Mouse (Mus musculus) left cerebral cortex, adult 18-20 months (tissue): Measurements from ENCODE around the gene Gpld1. TPM values are rescaled to one million over a fixed set of nuclear protein-coding genes. Genes with fewer than 3 reads are reported as not detected.

ENCODE experiments used
- DNase-seq, 2 experiments: peaks; one replicate each; pipeline ENCODE4 v3.0.0; 2021 to 2022; ENCODE audit warnings: low spot score in 2 of 2, mixed read lengths in 1 of 2
- total RNA-seq, 2 experiments: library from RNA; stranded (reverse); gene quantifications; 2 replicates each; pipeline ENCODE4 v1.2.3; 2021

Gene Gpld1
- total RNA-seq, 2 experiments from 2014 or later: 19.5 to 22.3 TPM

GRCm38 (mm10) chr13:25019793-25020539 lies 77.0 kb downstream of the Gpld1 start, which contains the start of gene Mrs2:
Gene Mrs2 (minus strand): TSS chr13:25020379.
- peak; percentile 81 to 92 for DNase-seq

DNA sequence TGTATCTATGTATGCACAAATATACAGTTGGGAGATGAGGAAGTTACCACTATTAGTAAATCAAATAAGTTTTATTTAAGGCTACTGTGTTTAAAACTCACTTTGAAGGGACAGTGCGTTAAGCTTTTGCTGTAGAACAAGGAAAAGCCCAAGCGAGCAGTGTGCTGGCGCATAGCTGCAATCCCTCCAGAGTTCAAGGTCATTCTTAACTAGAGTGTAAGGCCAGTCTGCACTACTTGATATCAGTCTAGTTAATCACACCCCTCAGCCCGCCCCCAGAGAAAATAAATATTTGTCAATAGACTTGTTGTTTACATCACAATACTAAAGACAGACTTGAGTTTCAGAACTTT lies 77.6 kb downstream of the Gpld1 start:
- no peak for DNase-seq

DNA sequence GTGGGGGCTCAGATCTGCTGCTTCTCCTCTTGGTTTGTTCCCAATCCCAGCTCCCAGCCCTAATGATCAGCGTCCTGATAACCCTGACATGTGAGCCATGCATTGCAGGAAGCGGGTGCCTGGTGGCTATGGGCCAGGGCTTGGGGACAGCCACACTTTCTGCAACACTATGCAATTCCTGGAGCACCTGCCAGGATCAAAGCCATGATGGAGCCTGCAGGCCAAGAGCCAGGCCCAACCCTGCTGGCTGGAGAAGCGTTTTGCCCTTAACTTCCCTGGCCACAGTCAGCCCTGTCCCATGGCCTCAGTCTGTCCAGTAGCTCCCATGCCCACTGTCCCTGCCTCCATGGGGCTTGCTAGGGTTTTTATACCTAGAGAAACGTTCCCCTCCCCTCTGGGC lies 79.4 kb downstream of the Gpld1 start:
- DNase-seq: no peak

DNA sequence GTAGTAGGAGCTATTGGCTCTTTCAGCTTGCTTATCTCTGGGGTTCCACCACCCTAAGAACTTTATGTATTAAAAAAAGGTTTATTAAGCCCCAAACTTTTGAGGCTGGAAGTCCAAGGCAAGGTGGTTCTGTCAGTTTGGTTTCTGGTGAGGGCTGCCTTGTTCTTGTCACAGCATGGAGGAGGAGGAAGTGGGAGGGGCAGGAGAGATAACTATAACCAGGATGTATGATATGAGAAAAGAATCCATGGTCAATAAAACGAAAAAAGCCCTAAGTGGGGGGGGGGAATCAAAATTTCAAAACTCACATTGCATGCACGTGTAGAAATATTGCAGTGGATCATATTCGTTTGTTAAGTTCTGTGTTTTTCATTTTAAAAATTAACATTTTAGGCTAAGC lies 80.2 kb downstream of the Gpld1 start:
- no peak for DNase-seq

DNA sequence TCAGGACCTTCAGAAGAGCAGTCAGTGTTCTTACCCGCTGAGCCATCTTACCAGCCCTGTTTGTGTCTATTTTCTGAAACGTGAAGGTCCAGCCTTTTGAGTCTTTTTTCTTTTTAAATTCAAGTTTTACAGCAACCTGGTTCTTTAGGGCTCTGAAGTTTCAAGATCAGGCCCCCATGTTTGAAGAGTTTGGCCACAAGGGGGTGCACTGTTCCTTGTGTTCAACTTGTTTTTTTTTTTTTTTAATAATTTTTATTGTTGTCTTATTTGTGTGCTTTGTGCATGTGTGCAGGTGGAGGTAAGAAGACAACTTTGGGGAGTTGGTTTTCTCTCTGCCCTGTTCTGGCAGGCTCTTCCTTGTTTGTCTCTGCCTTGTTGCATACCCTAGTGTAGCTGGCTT lies 81.7 kb downstream of the Gpld1 start:
- DNase-seq: peak in 1 of 2 experiments; percentile 47

DNA sequence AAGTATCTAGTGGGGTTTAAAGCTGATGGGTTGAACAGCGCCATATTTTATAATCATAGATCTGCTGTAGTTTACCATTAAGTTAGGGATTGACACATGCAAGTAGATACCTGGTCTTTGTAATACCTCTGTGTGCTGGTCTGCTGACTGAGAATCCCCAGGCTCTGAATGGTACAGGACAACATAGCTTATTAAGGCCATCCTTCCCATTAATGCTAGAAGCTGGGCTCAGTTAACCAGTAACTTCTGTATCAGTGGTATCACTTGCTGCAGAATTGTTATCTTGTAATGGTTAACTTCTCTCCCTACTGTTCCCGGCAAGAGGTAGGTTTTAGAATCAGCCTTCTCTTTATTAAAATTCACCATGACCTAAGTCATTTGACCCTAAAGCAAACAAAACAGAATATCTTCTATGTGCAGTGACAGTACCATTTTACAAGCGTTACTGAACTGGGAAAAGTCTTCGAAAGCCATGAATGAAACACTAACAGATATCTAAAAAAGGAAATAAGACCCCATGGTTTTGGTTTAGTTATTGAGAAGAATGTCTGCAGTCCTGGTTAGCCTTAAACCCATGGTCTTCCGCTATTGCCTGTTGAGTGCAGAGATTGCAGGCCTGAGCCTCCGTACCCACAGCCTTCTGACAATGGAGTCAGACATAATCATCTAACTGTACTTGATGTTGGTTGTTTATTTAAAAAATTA lies 83.6 kb downstream of the Gpld1 start:
- DNase-seq: no peak

- DNase-seq: no peak
Observed at GRCm38 (mm10) chr13:25027114-25027425, 84.1 kb downstream of the Gpld1 start.

DNA sequence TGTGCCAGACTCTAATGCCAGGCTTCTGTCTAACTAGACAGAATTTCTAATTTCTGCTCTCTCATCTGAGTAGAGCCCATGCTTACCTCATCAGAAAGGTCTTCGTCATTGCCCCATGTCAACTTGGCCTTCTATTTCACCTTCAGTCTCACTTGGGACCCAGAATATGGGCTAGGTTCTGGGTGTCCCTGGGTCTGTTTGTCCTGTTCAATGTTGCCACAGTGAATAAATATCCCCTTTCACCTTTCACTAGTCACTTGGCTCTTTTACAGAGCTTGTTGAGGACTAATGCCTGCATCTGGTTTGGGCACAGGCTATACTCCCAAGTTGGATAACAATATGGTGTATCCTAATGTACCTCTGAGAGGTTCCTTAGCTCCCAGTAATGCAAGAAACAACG lies 96.5 kb downstream of the Gpld1 start:
- no peak for DNase-seq

Other genes with a start within 250 kb of the Gpld1 start
- not detected for gene Armh2, start 201.9 kb upstream of the Gpld1 start, total RNA-seq
- 1 to 10 TPM; 2.7 to 4.2 TPM for gene Gmnn, start 181.2 kb upstream of the Gpld1 start, total RNA-seq
- gene BC005537, start 141.5 kb upstream of the Gpld1 start, total RNA-seq: 100 to 1,000 TPM; 150 to 154 TPM
- 10 to 100 TPM; 89.4 to 91.9 TPM for gene Acot13, start 111.6 kb upstream of the Gpld1 start, total RNA-seq
- gene Tdp2, start 111.5 kb upstream of the Gpld1 start, total RNA-seq: 10 to 100 TPM; 21.5 to 23.0 TPM
- gene D130043K22Rik, start 98.0 kb upstream of the Gpld1 start, total RNA-seq: 10 to 100 TPM; 29.7 to 30.5 TPM
- gene Aldh5a1, start 5.5 kb upstream of the Gpld1 start, total RNA-seq: 10 to 100 TPM; 59.0 to 60.6 TPM
- gene Mrs2, start 77.2 kb downstream of the Gpld1 start, total RNA-seq: 10 to 100 TPM; 48.5 to 54.1 TPM
- gene Dcdc2a, start 112.9 kb downstream of the Gpld1 start, total RNA-seq: 1 to 10 TPM; 9.1 to 9.6 TPM